Mouse (Mus musculus) CD8-positive naive resting alpha-beta T cell, adult 2 months (primary cell): ENCODE data around the gene Ankmy1.

Experiments
- DNase-seq, 2 experiments: peaks; one replicate each; pipeline ENCODE4 v3.0.0; 2022; ENCODE audit warnings: low read depth in 2 of 2, low spot score in 2 of 2

Ankmy1 gene

DNA sequence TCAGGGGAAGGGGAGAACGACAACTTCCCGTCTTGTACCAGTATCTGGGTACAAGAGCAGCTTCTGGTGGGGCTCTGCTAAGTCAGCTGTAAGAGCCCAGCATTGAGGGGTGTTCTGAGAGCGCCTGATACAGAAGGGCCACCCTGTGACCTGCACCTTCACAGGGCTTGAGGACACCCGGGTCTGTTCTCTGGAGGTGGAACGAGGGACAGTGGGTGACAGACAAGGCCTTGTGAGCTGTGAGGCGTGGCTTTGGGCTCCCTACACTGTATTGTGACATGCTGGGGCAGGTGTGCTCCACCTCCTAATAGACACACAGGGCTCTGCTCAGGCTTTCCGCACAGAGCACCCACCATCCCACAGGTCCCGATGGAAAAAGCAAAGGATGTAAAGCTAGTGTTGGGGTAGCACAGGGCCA lies 9.0 kb upstream of the Ankmy1 start:
- no peak for DNase-seq

DNA sequence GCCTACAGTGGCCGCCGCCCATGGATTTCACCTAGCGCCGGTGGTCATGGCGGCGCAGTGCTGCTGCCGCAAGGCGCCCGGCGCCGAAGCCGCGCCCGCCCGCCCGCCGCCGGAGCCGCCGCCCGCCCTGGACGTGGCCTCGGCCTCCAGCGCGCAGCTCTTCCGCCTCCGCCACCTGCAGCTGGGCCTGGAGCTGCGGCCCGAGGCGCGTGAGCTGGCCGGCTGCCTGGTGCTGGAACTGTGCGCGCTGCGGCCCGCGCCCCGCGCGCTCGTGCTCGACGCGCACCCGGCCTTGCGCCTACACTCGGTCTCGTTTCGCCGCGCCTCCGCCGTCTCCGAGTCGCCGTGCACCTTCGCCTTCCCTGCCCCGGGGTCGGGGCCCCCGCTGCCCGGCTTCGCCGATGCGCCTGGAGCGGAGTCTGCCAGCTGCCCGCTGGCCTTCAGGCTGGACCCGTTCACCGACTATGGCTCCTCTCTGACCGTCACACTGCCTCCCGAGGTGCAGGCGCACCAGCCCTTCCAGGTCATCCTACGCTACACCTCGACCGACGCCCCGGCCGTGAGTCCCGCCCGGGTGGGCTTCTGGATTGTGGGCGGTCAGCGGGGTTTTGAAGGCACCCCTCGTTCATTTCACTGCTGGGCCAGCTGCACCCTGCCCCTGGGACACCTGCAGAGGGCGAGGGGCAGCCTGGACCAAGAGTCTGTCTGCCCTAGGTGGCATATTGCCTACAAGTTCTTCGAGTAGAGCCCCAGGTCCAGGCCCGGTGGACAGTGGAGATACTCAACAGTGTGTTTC lies 8.4 kb upstream of the Ankmy1 start:
- DNase-seq = peak; percentile 18 to 32

GRCm38 (mm10) chr1:92910239-92910885 lies 7.7 kb upstream of the Ankmy1 start, which contains the start of gene Rnpepl1:
Gene Rnpepl1, plus strand, starts transcription at chr1:92910783.
- peak; percentile 56 to 59 for DNase-seq

DNA sequence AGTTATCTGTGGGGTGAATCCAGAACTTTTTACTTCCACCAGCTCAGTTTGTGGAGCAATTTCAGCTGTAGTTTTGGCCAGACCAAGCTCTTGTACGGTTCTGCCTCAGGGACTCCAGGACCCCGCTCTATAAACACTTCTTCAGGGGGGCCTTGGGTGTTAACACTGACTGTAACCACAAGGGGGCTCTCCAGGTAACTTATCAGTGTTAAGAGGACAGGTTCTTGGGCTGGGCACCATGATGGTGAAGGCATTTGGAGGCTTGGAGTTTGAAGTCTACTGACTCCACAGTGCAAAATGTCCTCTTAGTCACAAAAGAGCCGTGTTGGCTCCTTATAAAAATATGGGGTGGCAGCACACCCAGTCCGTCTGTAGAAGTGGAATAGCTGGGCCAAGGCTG lies 6.4 kb upstream of the Ankmy1 start:
- DNase-seq = peak in 1 of 2 experiments; percentile 32

DNA sequence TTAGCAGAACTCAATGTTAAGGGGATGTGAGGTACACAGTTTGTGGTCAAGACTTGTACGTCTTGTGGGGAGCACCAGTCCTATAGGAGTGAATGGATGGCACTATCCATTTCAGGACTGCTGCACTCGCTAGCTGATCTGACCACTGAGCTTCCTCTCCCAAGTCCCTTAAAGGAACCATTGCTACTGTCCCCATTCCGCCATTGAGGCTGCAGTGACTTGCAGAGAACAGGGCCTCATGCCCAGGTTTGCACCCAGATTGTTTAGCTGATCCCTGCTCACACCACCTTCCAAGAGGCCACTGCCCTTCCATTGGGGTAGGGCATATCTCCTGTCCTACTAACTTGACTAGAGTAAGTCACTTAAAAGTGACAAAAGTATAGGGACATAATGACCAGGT lies 6.0 kb upstream of the Ankmy1 start:
- no peak for DNase-seq

- no peak for DNase-seq
These were observed 5.1 kb upstream of the Ankmy1 start for GRCm38 (mm10) chr1:92907632-92908360.

DNA sequence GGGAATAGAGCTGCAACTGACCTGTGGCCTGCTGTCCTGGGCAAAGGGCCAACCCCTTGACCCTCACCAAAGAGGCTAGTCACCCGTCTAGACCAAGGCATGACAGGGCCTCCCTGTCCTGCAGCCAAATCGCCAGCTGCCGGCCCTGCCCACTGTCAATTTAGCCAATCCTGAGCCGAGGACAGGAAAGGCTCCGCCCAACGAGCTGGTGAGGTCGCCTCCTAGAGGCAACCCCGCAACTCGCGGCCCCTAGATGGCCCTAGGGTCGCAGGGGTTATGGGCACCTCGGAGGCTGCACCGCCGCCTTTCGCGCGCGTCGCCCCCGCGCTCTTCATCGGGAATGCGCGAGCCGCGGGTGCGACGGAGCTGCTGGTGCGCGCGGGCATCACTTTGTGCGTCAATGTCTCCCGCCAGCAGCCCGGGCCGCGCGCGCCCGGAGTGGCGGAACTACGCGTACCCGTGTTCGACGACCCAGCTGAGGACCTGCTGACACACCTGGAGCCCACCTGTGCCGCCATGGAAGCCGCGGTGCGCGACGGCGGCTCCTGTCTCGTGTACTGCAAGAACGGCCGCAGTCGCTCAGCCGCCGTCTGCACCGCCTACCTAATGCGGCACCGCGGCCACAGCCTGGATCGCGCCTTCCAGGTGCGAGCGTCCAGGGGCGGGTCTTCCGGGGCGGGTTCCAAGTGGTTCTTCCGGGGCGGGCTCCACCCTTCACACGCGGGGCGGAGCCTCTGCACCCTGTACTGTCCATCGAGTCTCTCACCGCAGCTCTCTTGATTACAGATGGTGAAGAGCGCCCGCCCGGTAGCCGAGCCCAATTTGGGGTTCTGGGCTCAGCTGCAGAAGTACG lies 4.3 kb upstream of the Ankmy1 start, which contains the start of gene Dusp28:
Gene Dusp28 (plus strand): TSS at position 203 of the 853 bp plus-strand sequence.
- DNase-seq = peak; percentile 59 to 69

- DNase-seq = no peak
These were observed 3.1 kb upstream of the Ankmy1 start for GRCm38 (mm10) chr1:92905703-92906310.

GRCm38 (mm10) chr1:92903627-92904026 lies 921 bp upstream of the Ankmy1 start:
- no peak for DNase-seq

GRCm38 (mm10) chr1:92895089-92895488 lies 7.6 kb downstream of the Ankmy1 start:
- DNase-seq = peak; percentile 52 to 66

DNA sequence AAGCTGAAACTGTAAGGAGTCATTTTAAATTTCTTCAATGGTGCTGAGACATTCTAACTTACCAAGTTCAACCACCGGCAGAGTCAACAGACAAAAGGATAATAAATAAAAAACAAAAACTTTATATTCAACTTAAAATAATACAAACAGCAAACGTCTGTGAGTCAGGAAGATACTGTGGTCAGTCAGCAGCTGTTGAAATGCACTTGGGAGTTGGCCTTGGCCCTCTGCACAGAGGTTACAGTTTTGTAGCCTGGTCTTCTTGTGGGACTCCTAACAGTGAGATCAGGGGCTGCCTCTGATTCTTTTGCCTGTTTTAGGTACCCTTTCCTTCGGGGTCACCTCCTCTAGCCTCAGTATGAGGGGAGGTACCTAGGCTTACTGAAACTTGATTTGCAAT lies 8.8 kb downstream of the Ankmy1 start:
- DNase-seq = no peak

DNA sequence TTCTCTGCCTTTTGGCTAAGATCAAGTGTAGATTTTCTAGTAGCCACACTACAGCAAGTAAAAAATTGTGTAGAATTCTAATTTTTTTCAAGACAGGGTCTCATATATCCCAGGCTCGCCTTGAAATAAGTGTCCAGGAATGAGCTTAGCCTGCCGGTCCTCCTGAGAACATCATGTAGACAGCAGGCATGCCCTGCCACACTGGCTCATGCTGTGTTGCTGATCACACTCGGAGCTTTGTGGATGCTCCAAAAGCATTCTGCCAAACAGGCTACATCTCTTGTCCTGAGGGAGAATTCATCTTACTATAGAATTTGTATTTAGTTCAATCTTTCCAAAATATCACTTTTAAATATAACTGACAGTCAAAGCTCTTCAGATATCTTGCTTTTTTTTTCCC lies 9.9 kb downstream of the Ankmy1 start:
- no peak for DNase-seq

DNA sequence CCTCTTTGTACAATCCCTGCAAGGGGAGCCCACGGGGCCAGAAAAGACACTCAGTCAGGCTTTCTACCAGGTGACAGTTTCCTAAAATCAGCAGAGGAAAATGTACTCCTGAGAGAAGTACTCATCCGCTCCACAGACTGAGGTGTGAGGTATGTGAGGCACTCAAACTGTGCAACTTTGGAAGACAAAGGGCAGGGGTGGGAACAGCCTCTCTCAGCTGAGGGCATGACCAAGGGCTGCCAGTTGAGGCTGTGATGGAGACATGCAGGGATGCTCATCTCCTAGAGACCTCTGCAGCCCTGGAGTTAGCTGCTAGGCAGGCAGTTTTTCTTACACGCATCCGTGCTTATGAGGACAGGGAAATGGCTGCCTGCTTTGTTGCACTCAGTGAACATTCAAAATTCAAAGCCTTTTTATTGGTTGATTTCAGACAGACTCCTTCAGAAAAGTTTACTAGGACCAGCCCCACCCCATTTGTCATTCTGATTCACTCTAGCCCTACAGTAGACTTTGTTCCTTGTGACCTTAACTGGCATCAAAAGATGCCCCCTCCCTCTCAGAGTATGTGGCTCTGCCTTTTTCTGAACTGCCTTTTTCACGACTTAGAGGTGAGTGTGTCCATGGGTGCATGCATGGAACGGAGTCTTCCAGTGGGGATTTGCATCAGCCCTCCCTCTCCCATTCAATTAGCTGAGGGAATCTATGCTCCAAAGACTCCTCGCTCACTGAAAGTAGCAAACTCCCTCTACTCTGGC lies 13.6 kb downstream of the Ankmy1 start:
- DNase-seq = no peak

DNA sequence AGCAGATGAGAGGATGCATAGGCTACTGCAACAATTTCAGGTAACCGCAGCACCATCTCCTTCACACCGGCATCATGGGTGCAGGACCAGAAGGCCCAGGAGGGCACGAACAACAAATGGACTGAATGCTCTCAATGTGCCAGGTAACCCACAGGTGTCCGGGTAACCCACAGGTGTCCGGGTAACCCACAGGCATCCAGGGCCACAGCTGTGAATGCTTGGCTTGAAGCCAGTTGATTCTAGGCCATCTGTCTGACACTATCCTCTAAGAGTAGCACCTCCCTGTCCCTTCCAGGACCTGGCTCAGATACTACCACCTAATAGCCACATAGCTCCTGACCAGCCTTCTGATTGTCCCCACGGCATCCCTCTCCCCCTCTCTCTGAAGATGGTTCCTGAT lies 20.7 kb downstream of the Ankmy1 start:
- no peak for DNase-seq

DNA sequence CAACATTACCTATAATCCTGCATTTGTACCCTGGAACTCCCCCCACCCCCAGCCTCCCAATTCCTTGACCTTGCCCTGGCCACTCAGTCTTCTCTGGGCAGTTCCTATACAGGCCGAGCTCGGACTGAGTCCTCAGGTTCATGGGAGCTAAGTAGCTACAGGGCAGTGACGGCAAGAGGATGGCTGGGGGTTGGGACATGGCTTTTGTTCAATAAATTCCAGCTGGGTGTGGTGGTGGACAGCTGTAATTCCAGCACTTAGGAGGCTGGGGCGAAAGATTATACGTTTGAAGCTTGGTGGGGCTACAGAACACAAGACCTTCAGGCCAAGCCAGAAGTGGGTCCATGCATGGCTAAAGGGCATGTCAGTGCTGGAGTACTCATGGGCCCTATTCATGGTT lies 22.6 kb downstream of the Ankmy1 start:
- DNase-seq = no peak

GRCm38 (mm10) chr1:92879266-92879665 lies 23.4 kb downstream of the Ankmy1 start:
- DNase-seq = no peak

GRCm38 (mm10) chr1:92878066-92878741 lies 24.5 kb downstream of the Ankmy1 start:
- no peak for DNase-seq

DNA sequence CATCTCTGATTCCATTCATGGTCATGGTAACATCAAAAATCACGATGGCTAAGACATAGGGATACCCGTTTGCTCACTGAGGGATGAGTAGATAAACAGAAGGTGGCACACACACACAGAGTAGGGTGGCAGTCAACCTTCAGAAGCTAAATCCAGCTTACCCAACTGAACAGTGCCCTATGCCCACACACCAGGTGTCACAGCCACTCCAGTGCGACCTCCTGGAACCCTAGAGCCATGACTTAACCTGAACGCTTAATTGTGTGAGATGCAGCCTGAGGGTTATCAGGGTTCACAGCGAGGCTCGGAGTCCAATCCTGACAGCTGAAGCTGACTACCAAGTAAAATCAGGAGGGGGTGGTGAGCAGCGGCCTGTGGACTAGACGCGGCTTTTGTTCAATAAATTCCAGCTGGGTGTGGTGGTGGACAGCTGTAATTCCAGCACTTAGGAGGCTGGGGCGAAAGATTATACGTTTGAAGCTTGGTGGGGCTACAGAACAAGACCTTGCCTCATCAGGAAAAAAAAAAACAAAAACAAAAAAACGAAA lies 25.2 kb downstream of the Ankmy1 start:
- no peak for DNase-seq
